Mouse (Mus musculus): Measurements from ENCODE around the gene Opcml. TPM values are rescaled to one million over a fixed set of nuclear protein-coding genes. Genes with fewer than 3 reads are reported as not detected.

The Opcml gene
- polyA plus RNA-seq, 1 experiment: 0.04 TPM

- 76% methylated on average over 8 of the region's 8 CpGs for WGBS
Observed at GRCm38 (mm10) chr9:28303659-28304058, 513.1 kb downstream of the Opcml start.

GRCm38 (mm10) chr9:28306364-28307121 lies 516.0 kb downstream of the Opcml start:
- no peak overlapping the region for H3K27ac ChIP-seq (ENCODE audit: insufficient read depth, low read depth, low read length)
- no peaks in the 10 kb centered on the region for H3K36me3 ChIP-seq (ENCODE audit: control insufficient read depth, insufficient read depth, low read length)
- TF ChIP-seq CTCF (IDR thresholded peaks at IDR 0.05; ENCODE audit: extremely low read depth, insufficient read length, insufficient replicate concordance, low read depth, low read length) (no peak), POLR2A (IDR thresholded peaks at IDR 0.05; ENCODE audit: low read depth, low read length) (no peak)
- no peak overlapping the region for H3K4me3 ChIP-seq (ENCODE audit: low read depth, low read length)
- H3K27me3 ChIP-seq (ENCODE audit: control insufficient read depth, insufficient read depth, low read length): no peaks in the 10 kb centered on the region
- no peaks in the 10 kb centered on the region for H3K4me1 ChIP-seq (ENCODE audit: control insufficient read depth, insufficient read depth, insufficient read length, low read length)
- WGBS: 70% methylated on average over 11 of the region's 11 CpGs

More at GRCm38 (mm10) chr9:28303659-28304058, 513.1 kb downstream of the Opcml start:
- no peaks in the 10 kb centered on the region for H3K27me3 ChIP-seq (ENCODE audit: control insufficient read depth, insufficient read depth, low read length)
- no peaks in the 10 kb centered on the region for H3K4me1 ChIP-seq (ENCODE audit: control insufficient read depth, insufficient read depth, insufficient read length, low read length)
- no peak overlapping the region for H3K27ac ChIP-seq (ENCODE audit: insufficient read depth, low read depth, low read length)
- H3K36me3 ChIP-seq (ENCODE audit: control insufficient read depth, insufficient read depth, low read length): no peaks in the 10 kb centered on the region
- H3K4me3 ChIP-seq (ENCODE audit: low read depth, low read length): no peak overlapping the region
- no peak for TF ChIP-seq POLR2A (IDR thresholded peaks at IDR 0.05; ENCODE audit: low read depth, low read length)
- TF ChIP-seq CTCF (IDR thresholded peaks at IDR 0.05; ENCODE audit: extremely low read depth, insufficient read length, insufficient replicate concordance, low read depth, low read length): no peak

- Histone ChIP-seq H3K4me1 (ENCODE audit: control insufficient read depth, insufficient read depth, insufficient read length, low read length) (no peaks in the 10 kb centered on the region), H3K4me3 (ENCODE audit: low read depth, low read length) (no peak overlapping the region), H3K27ac (ENCODE audit: insufficient read depth, low read depth, low read length) (no peak overlapping the region), H3K36me3 (ENCODE audit: control insufficient read depth, insufficient read depth, low read length) (no peaks in the 10 kb centered on the region), H3K27me3 (ENCODE audit: control insufficient read depth, insufficient read depth, low read length) (no peaks in the 10 kb centered on the region)
- TF ChIP-seq CTCF (IDR thresholded peaks at IDR 0.05; ENCODE audit: extremely low read depth, insufficient read length, insufficient replicate concordance, low read depth, low read length) (no peak), POLR2A (IDR thresholded peaks at IDR 0.05; ENCODE audit: low read depth, low read length) (no peak)
Observed at GRCm38 (mm10) chr9:28307122-28307430, 516.5 kb downstream of the Opcml start.

- Histone ChIP-seq H3K4me1 (ENCODE audit: control insufficient read depth, insufficient read depth, insufficient read length, low read length) (no peaks in the 10 kb centered on the region), H3K36me3 (ENCODE audit: control insufficient read depth, insufficient read depth, low read length) (no peaks in the 10 kb centered on the region), H3K27me3 (ENCODE audit: control insufficient read depth, insufficient read depth, low read length) (no peaks in the 10 kb centered on the region), H3K27ac (ENCODE audit: insufficient read depth, low read depth, low read length) (no peak overlapping the region), H3K4me3 (ENCODE audit: low read depth, low read length) (no peak overlapping the region)
- TF ChIP-seq POLR2A (IDR thresholded peaks at IDR 0.05; ENCODE audit: low read depth, low read length) (no peak), CTCF (IDR thresholded peaks at IDR 0.05; ENCODE audit: extremely low read depth, insufficient read length, insufficient replicate concordance, low read depth, low read length) (no peak)
- 83% methylated on average over 6 of the region's 6 CpGs for WGBS
Observed at GRCm38 (mm10) chr9:28307481-28308050, 517.0 kb downstream of the Opcml start.

GRCm38 (mm10) chr9:28317881-28318280 lies 527.3 kb downstream of the Opcml start:
- TF ChIP-seq POLR2A (IDR thresholded peaks at IDR 0.05; ENCODE audit: low read depth, low read length) (no peak), CTCF (IDR thresholded peaks at IDR 0.05; ENCODE audit: extremely low read depth, insufficient read length, insufficient replicate concordance, low read depth, low read length) (no peak)
- Histone ChIP-seq H3K4me1 (ENCODE audit: control insufficient read depth, insufficient read depth, insufficient read length, low read length) (no peaks in the 10 kb centered on the region), H3K27me3 (ENCODE audit: control insufficient read depth, insufficient read depth, low read length) (no peaks in the 10 kb centered on the region), H3K36me3 (ENCODE audit: control insufficient read depth, insufficient read depth, low read length) (no peaks in the 10 kb centered on the region), H3K27ac (ENCODE audit: insufficient read depth, low read depth, low read length) (no peak overlapping the region), H3K4me3 (ENCODE audit: low read depth, low read length) (no peak overlapping the region)

- no peaks in the 10 kb centered on the region for H3K36me3 ChIP-seq (ENCODE audit: control insufficient read depth, insufficient read depth, low read length)
Observed at GRCm38 (mm10) chr9:28319021-28319755, 528.6 kb downstream of the Opcml start.

GRCm38 (mm10) chr9:28319802-28320201 lies 529.2 kb downstream of the Opcml start:
- no peaks in the 10 kb centered on the region for H3K36me3 ChIP-seq (ENCODE audit: control insufficient read depth, insufficient read depth, low read length)
- H3K4me1 ChIP-seq (ENCODE audit: control insufficient read depth, insufficient read depth, insufficient read length, low read length): no peaks in the 10 kb centered on the region
- no peak overlapping the region for H3K27ac ChIP-seq (ENCODE audit: insufficient read depth, low read depth, low read length)
- no peak overlapping the region for H3K4me3 ChIP-seq (ENCODE audit: low read depth, low read length)
- H3K27me3 ChIP-seq (ENCODE audit: control insufficient read depth, insufficient read depth, low read length): no peaks in the 10 kb centered on the region
- 19% methylated on average over 1 of the region's 1 CpGs for WGBS
- TF ChIP-seq POLR2A (IDR thresholded peaks at IDR 0.05; ENCODE audit: low read depth, low read length): no peak
- TF ChIP-seq CTCF (IDR thresholded peaks at IDR 0.05; ENCODE audit: extremely low read depth, insufficient read length, insufficient replicate concordance, low read depth, low read length): no peak

More at GRCm38 (mm10) chr9:28319021-28319755, 528.6 kb downstream of the Opcml start:
- Histone ChIP-seq H3K4me1 (ENCODE audit: control insufficient read depth, insufficient read depth, insufficient read length, low read length) (no peaks in the 10 kb centered on the region), H3K27me3 (ENCODE audit: control insufficient read depth, insufficient read depth, low read length) (no peaks in the 10 kb centered on the region), H3K4me3 (ENCODE audit: low read depth, low read length) (no peak overlapping the region), H3K27ac (ENCODE audit: insufficient read depth, low read depth, low read length) (no peak overlapping the region)
- TF ChIP-seq POLR2A (IDR thresholded peaks at IDR 0.05; ENCODE audit: low read depth, low read length): no peak
- TF ChIP-seq CTCF (IDR thresholded peaks at IDR 0.05; ENCODE audit: extremely low read depth, insufficient read length, insufficient replicate concordance, low read depth, low read length): no peak
- WGBS: 42% methylated on average over 4 of the region's 4 CpGs

Data from small intestine, adult 2 months (tissue).